Mouse (Mus musculus) stomach, embryonic 15.5 days (tissue): ENCODE results near the gene Xrcc3. TPM values are rescaled to one million over a fixed set of nuclear protein-coding genes. Genes with fewer than 3 reads are reported as not detected.

Source experiments
- ATAC-seq: fragments of 200-750 bp; cut with Nextera tagmentation; 2 replicates; pipeline ENCODE4 v1.8.0; 2017; ENCODE audit warnings: low read depth, moderate number of reproducible peaks, moderate TSS enrichment; ENCODE audit not compliant: insufficient read depth, low FRiP score
- H3K27ac ChIP-seq: fragments of 300-500 bp; sonication (generic); 2 replicates; pipeline ENCODE4 v1.5.1; 2015; ENCODE audit warnings: mild to moderate bottlenecking, inconsistent platforms
- H3K27me3 ChIP-seq: fragments of 300-500 bp; sonication (generic); replicated peaks from 2 replicates; pipeline ENCODE4 v1.6.1; 2015; ENCODE audit warnings: inconsistent platforms
- H3K36me3 ChIP-seq: fragments of 300-500 bp; sonication (generic); 2 replicates; pipeline ENCODE4 v1.6.1; 2015; ENCODE audit warnings: inconsistent platforms
- H3K4me1 ChIP-seq: fragments of 300-500 bp; sonication (generic); 2 replicates; pipeline ENCODE4 v1.6.1; 2015; ENCODE audit warnings: inconsistent platforms
- H3K4me2 ChIP-seq: fragments of 300-500 bp; sonication (generic); 2 replicates; pipeline ENCODE4 v1.6.1; 2015; ENCODE audit warnings: mild to moderate bottlenecking, inconsistent platforms
- H3K4me3 ChIP-seq: fragments of 300-500 bp; sonication (generic); replicated peaks from 2 replicates; pipeline ENCODE4 v1.5.1; 2015; ENCODE audit warnings: inconsistent platforms
- H3K9ac ChIP-seq: fragments of 300-500 bp; sonication (generic); 2 replicates; pipeline ENCODE4 v1.6.1; 2015; ENCODE audit warnings: inconsistent platforms
- H3K9me3 ChIP-seq: fragments of 300-500 bp; sonication (generic); 2 replicates; pipeline ENCODE4 v1.6.1; 2016; ENCODE audit warnings: inconsistent platforms
- WGBS: fragments of 180-500 bp; shearing (Covaris S2); methylation state at CpG from one replicate; pipeline ENCODE4 v1.1.7; 2015; 5-methylcytosine and 5-hydroxymethylcytosine counted together
- polyA plus RNA-seq: library from polyadenylated mRNA; unstranded; fragments of >200 nt; fragmentation: Nextera tagmentation; extraction: Ambion mirVana; gene quantifications from 2 replicates; pipeline ENCODE4 v1.2.1, GENCODE M21; 2015

Xrcc3 gene
- polyA plus RNA-seq, 1 experiment from 2014 or later: 7.2 TPM

DNA sequence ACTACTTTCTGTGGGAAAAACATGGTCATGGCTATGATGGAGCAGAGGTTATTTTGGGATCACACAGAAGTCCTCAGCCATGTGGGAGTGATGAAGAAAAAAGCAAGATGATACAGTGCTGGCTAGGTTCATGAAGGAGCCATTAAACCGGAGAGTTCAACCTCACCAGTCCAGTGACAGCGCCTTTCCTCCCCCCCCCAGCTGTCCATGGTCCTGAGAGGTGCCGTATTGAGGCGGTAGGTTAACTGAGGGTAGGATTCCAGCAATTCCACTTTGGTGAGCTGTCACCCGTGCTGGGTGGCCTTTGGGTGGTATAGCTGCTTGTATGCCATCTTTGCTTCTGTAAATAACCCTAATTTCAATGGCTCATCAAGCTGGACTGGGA is 57.0 kb downstream of the Xrcc3 start:
- H3K4me1 ChIP-seq: peaks cover 20% of the 10 kb centered on the region
- ATAC-seq: no peak
- H3K36me3 ChIP-seq: no peaks in the 10 kb centered on the region
- H3K9ac ChIP-seq: no peak overlapping the region
- 33% methylated on average over 5 of the region's 5 CpGs for WGBS
- no peak overlapping the region for H3K4me2 ChIP-seq
- H3K27ac ChIP-seq: no peak overlapping the region
- no peaks in the 10 kb centered on the region for H3K27me3 ChIP-seq
- H3K4me3 ChIP-seq: no peak overlapping the region
- no peaks in the 10 kb centered on the region for H3K9me3 ChIP-seq

DNA sequence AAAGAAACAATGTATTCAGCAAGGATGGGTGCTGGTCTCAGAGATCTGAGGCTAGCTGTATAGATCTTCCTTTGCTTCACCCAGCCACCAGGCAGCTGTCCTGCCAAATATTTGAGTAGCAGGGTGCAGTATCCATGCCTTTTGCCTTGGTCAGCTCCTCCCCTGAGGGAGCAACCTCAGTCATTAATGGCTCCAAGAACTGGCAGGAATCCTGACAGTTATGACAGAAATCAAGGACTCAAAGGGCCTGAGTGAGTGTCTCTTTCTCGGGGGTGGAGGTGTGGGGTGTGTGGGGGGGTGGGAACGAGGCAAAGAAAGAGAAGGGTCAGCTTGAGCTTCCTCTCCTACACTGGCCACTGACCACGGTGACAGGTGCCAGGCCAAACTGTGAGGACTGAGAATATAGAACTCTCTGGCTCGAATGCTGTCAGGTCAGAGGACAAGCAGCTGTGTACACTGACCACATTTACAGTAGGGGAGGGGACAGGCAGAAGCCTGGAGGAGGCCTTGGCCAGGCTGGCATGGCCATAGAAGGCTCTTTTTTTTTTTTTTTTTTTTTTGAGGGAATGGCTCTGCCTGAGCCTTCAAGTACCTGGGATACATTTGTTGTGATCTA is 57.5 kb downstream of the Xrcc3 start:
- no peak overlapping the region for H3K27ac ChIP-seq
- no peaks in the 10 kb centered on the region for H3K27me3 ChIP-seq
- peaks cover 20% of the 10 kb centered on the region for H3K4me1 ChIP-seq
- H3K9ac ChIP-seq: no peak overlapping the region
- no peak for ATAC-seq
- no peak overlapping the region for H3K4me3 ChIP-seq
- 40% methylated on average over 4 of the region's 4 CpGs for WGBS
- no peaks in the 10 kb centered on the region for H3K9me3 ChIP-seq
- H3K4me2 ChIP-seq: no peak overlapping the region
- no peaks in the 10 kb centered on the region for H3K36me3 ChIP-seq

DNA sequence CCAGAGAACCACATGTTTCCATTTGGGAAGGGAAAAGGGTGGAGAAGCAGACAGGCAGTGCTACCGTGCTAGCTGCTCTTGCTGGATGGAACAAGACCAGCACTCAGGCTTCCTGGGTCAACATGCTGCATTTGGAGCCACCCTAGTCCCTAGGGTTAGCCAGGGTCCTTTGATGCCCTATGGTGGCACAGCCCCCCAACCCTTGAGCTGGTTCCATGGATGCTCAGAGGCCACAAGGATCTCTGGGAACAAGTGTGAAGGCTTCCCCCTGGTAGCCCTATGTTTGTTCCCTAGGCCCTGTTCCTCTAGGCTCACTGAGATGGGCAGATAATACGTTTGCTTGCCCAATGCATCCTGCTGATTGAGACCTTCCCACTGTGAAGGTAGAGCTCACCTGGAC is 58.4 kb downstream of the Xrcc3 start:
- Histone ChIP-seq H3K27ac (no peak overlapping the region), H3K4me2 (no peak overlapping the region), H3K4me1 (peaks cover 13% of the 10 kb centered on the region), H3K4me3 (no peak overlapping the region), H3K36me3 (no peaks in the 10 kb centered on the region), H3K27me3 (no peaks in the 10 kb centered on the region), H3K9me3 (no peaks in the 10 kb centered on the region), H3K9ac (no peak overlapping the region)
- no peak for ATAC-seq
- WGBS: 37% methylated on average over 2 of the region's 2 CpGs

DNA sequence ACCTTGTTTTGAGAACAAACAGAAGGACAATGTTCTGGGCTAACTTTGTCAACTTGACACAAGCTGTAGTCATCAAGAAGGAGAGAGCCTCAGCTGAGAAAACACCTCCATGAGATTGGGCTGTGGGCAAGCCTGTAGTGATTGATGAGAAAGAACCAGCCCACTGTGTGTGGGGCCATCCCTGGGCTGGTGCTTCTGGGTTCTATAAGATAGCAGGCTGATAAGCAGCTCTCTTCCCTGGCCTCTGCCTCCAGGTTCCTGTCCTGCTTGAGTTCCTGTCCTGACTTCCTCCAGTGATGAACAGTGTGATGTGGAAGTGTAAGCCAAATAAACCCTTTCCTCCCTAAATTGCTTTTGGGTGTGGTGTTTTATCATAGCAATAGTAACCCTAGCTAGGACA is 59.0 kb downstream of the Xrcc3 start:
- Histone ChIP-seq H3K27ac (no peak overlapping the region), H3K27me3 (no peaks in the 10 kb centered on the region), H3K9ac (no peak overlapping the region), H3K36me3 (no peaks in the 10 kb centered on the region), H3K4me3 (no peak overlapping the region), H3K4me1 (peaks cover 8% of the 10 kb centered on the region), H3K9me3 (no peaks in the 10 kb centered on the region), H3K4me2 (no peak overlapping the region)
- ATAC-seq: no peak

DNA sequence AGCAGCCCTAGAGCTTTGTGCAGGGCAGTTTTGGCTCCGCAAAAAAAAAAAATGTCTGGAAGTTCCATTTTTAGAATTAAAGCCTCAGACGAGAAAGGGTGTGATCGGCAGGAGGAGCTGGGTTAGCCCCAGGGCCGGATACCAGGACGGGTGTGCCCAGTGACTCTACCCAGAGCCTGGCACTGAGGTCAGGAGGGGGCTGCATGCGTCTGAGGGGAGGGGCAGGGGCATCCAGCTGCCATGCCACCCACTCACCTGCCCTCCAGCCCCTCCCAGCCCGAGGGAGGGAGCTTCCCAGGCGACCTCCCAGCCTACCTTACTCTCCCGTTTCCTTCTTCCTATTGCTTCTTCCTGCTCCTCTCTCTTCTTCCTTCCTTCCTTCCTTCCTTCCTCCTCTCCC is 60.3 kb downstream of the Xrcc3 start:
- no peaks in the 10 kb centered on the region for H3K27me3 ChIP-seq
- peaks cover 6% of the 10 kb centered on the region for H3K4me1 ChIP-seq
- H3K4me2 ChIP-seq: no peak overlapping the region
- H3K36me3 ChIP-seq: no peaks in the 10 kb centered on the region
- no peak for ATAC-seq
- WGBS: 58% methylated on average over 9 of the region's 9 CpGs
- no peaks in the 10 kb centered on the region for H3K9me3 ChIP-seq
- H3K4me3 ChIP-seq: no peak overlapping the region
- H3K9ac ChIP-seq: no peak overlapping the region
- H3K27ac ChIP-seq: no peak overlapping the region

Other genes with a start within 250 kb of the Xrcc3 start
- gene Mark3, start 239.3 kb downstream of the Xrcc3 start, polyA plus RNA-seq: 33.9 and 34.9 TPM in 2 replicates
- gene Ckb, start 141.5 kb downstream of the Xrcc3 start, polyA plus RNA-seq: 607 and 634 TPM in 2 replicates
- gene Trmt61a, start 135.8 kb downstream of the Xrcc3 start, polyA plus RNA-seq: 14.6 TPM in 2 replicates
- gene Bag5, start 100.6 kb downstream of the Xrcc3 start, polyA plus RNA-seq: 49.5 and 50.9 TPM in 2 replicates
- gene Apopt1, start 100.6 kb downstream of the Xrcc3 start, polyA plus RNA-seq: 46.4 and 51.3 TPM in 2 replicates
- gene Klc1, start 55.0 kb downstream of the Xrcc3 start, polyA plus RNA-seq: 97.8 and 113 TPM in 2 replicates
- 134 and 140 TPM in 2 replicates for gene Zfyve21, start 297 bp upstream of the Xrcc3 start, polyA plus RNA-seq
- 22.8 and 22.9 TPM in 2 replicates for gene Ppp1r13b, start 94.2 kb upstream of the Xrcc3 start, polyA plus RNA-seq
- gene Atp5mpl, start 153.1 kb upstream of the Xrcc3 start, polyA plus RNA-seq: 711 and 748 TPM in 2 replicates
- 0.23 and 0.27 TPM in 2 replicates for gene Tdrd9, start 157.7 kb upstream of the Xrcc3 start, polyA plus RNA-seq
- gene Rd3l, start 167.4 kb upstream of the Xrcc3 start, polyA plus RNA-seq: not detected in 2 replicates